Mouse (Mus musculus) G1E (cell line): ENCODE measurements around the gene Ccdc60.

ENCODE experiments used
- CTCF ChIP-seq: IDR thresholded peaks from 2 replicates; pipeline ENCODE4 v1.5.1; 2012; ENCODE audit warnings: low read depth, low read length, inconsistent platforms, mixed read lengths
- TAL1 ChIP-seq: conservative IDR thresholded peaks from 2 replicates; pipeline ENCODE4 v1.6.1; 2012; ENCODE audit warnings: low read depth, low read length, inconsistent platforms, mixed read lengths

DNA sequence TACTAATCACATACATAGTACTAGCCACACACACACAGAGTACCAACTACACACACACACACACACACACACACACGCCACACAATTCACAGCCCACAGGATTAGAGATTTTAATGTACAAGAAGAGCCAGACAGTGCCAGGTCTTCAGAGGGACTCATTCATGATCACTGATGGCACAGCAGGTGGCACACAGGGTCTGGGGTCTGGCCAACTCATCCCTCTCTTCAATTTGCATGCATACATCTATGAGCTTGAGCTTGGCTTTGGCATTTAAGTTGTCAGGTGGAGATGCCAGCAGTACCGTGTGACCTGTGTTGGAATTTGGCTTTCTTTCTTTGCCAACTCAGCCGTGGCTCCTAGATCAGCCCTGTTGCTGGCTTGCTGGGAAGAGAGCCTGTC lies 97.2 kb downstream of the Ccdc60 start:
- no peak for TF ChIP-seq CTCF
- TF ChIP-seq TAL1, result no peak
